Mouse (Mus musculus): ENCODE results near the gene Itgb2.

Itgb2 gene

DNA sequence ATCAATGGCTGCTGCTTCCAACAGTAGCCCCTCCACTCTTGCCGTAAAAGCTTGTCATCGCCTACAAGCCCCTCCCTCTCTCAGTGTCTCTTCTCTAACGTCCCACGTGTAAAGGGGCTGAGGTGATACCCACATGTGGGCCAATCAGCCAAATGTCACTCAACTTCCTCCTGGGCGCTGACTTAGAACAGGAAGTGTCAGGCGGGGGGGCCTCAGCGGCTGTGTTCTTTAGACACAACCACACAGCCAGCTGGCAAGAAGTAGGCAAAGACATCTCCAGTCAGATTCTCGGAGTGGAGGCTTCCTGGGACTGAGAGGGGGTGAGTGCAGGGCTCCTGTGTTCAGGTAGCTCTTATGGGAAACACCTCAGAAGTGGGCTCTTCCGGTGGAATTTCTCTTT is at the start of gene Itgb2:
Gene Itgb2, plus strand, starts transcription at position 113 of the 400 bp plus-strand sequence.
- DNase-seq, result no peak

DNA sequence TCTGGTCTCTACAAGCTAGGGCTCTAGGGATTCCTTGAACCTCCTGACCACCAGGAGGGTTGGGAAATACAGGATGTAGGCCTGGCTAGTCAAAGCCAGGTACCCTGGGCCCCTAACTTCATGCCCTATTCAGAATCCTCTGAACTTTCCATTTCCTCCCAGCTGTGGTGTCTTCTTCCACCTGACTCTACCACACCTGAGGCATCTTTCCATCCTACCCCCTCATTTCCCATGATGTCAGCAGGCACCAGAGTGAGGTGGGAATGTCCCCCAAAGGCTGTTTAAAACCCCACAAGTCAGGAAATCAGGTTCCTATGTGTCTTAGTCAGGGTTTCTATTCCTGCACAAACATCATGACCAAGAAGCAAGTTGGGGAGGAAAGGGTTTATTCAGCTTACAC is 48.2 kb upstream of the Itgb2 start:
- DNase-seq, result no peak

DNA sequence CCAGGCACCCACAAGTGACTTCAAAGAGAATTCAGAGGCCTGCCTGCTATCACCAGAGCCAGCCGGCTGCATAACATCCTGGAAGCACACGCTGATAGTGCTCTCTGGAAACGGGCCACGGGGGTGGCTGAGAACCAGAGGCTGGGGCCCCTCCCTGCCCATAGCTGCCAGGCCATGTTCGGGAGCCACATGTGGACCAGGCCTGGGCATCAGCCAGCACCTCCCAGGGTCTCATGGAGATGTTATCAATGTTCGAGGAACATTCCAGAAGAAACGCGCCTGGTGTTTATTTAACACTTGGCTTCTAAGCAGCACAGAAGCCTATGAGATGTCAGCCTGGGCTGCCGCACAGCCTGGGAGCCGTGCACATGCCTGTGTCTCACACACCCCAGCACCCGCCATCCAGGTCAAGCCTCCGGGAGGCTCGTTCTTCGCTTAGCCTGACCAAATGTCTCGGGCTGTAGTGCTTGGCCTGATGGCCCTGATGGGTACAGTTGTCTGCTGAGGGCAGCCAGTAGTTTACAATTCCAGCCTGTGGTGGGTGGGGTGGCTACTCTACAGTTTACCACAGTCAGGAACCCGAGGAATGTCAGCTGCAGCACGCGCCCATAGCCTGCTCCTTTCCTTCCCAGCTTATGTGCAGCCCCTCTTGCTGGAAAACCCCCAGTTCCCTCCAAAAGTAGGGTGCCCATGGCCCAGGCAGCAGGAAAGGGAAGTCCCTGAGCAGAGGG is 45.7 kb upstream of the Itgb2 start:
- DNase-seq, result no peak

DNA sequence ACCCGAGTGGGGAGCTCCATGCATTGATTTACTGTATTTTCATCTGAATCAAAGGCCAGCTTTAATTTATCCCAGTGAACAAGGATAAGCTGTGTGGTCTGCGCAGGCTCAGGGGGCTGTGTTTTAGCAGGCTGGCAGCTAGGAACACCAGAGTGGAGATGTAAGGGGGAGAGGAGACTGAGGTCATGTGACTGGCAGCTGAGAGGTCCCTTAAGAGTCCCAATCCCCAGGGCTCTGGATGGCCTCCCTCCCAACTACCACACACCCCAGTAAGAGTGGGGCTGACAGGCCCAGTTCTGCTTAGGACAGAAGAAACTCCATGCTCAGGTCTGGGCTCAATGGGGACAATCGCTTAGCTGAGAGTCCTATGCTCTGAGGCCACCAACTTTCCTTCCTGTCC is 44.3 kb upstream of the Itgb2 start:
- no peak for DNase-seq

DNA sequence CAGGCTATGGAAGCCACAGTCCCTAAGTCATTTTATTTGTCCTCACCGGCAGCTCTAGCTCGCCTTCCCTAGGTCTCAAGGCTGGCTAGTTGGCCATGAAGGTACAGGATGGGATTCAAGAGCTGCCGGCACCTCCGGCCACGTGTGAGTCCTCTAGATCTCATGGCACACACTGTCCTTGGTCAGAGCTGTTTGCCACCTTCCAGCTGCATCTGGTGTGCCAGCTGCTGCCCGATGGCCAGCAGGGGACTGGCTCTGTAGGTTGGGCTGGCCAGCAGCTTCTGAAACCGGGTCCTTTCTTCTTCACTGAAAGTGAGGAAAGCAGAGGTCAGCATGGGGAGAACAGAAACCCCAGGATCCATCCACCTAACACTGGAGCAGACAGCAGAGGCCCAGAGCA is 41.9 kb upstream of the Itgb2 start:
- no peak for DNase-seq

DNA sequence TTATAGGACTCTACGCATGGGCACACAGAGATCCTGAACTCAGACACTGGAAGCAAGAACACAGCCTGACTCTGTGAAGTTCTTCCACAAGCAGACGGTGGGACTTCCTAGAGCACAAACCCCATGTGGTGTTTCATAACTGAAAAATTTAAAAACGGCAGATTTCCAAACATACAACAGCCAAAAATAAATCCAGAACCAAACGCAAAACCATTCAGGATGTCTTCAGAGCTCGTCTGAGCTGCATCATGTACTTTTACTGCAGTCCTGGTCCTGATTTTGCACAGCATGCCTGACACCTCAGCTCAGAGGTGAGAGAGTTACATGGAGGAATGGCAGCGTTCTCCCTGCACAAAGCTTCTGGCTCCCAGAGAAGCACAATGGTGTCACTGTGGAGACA is 38.5 kb upstream of the Itgb2 start:
- DNase-seq, result no peak

DNA sequence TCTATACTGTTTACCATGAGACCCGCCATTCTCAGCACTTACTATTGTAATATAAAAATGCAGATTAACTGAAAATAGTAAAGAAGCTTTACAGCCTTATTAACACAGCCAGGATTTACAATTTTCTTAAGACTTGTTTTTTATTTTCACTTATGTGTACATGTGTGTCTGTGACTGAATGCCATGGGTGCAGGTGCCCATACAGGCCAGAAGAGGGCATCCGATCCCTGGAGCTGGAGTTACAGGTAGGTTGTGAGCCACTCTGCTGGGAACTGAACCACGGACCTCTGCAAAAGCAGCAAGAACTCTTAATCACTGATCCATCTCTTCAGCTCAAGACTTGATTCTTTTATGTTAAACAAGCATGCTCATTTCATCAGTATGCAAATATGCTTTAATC is 37.2 kb upstream of the Itgb2 start:
- DNase-seq, result no peak

DNA sequence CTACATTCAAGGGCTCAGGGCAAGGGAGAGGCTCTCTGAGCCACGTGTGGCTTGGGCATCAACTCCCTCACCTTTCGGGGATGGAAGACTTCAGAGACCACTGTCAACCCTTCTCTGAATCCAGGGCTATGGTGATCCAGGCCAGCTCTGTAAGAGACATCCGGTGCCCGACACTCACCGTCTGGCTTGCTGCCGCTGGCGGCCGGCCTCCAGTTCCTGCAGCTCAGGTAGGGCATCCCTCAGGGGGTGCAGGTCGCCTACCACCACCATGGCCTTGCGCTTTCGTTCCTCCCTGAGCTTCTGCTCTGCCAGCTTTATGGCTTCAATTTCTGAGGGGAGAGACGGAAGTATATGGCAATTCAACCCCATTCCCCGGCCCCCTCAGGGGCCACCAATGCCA is 32.9 kb upstream of the Itgb2 start:
- no peak for DNase-seq

DNA sequence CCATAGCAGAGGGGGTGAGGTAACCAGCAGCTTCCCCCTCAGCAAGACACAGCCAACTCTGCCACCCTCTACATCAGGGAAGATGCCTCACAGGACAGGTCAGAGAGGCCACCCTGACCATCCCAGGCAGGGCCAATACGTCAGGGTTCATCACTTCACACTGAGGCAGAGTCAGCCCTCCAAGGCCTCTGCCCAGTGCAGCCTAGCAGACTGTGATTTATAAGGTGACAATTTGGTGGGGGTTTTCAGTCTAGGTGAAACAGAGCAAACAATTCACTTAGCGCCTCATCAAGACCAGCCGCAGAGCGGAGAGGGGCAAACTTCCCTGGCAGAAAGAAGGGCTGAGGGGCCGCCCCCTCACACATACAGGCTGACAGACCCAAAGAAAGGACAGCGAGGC is 31.8 kb upstream of the Itgb2 start:
- no peak for DNase-seq

DNA sequence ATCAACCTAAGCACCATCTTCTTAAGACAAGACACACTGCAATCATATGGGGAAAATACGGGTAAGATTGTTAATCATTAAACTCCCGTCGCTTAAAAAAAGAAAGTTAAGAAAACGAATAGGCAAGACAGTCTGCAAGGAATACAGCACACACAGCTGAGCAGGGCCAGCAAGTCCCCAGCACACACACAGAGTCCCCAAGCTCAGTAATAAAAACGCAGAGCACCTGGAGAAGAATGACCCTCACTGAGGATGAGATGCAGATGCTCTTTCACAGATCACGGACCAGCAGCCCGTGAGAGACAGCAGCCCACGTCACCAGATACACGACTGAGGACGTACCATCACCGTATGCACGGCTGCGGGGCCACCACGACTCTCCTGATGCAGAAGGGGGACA is 29.4 kb upstream of the Itgb2 start:
- DNase-seq, result no peak

DNA sequence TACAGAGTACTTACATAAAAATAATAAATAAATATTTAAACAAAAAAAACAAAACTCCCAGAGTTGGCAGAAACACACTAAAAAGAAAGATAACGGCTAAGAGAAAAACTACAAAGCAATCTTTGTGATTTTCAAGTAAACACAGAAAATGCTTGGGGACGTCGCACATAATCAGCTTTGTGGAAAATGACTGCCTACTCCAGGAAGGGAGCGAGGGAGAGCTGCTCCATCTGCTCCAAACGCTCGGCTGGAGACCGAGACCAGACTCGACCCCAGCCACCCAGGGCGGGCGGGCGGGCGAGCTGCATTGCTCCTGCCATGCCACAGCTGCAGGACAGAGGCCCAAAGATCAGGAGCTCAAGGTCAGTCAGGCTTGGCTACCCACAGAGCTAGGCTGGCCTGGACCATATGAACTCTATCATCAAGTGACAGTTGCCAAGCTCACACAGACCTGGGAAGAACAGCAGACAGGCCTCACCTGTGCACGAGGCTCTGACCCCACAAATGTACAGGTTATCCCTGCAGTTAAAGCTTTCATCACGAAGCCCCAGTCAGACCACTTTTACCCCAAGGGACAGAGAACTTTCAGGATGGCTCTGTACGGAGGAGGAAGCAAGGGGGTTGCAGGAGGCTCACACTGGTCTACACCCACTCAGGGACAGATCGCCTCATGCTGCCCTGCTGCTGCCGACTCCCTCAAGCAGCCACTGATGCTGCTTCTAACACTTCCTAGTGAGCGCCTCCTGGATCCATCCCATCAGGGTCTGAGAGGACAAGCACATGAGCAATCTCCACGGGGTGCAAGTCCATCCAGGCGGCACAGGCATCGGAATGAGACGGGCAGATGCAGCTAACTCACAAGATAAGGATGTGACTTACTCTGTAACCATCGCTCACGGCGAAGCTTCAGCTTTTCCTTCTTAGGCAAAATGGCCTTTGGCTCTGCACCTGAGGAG is 26.8 kb upstream of the Itgb2 start:
- DNase-seq, result peak; percentile 45

DNA sequence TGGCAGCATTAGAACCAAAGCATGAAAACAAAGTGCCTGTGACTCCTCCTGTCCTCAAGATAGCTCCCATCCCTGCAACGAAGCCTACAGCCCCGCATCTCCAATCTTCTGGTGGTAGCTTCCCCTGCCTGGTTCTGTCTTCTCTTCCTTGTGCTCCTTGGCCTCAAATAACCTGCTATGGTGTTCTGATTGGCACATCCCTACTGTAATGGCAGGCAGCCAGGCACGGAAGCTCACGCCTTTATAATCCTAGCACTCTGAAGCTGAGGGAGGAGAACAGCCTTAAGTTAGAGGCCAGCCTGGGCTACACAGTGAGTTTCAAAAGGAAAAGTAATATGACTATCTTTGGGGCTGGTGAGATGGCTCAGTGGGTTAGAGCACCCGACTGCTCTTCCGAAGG is 25.9 kb upstream of the Itgb2 start:
- DNase-seq, result no peak

DNA sequence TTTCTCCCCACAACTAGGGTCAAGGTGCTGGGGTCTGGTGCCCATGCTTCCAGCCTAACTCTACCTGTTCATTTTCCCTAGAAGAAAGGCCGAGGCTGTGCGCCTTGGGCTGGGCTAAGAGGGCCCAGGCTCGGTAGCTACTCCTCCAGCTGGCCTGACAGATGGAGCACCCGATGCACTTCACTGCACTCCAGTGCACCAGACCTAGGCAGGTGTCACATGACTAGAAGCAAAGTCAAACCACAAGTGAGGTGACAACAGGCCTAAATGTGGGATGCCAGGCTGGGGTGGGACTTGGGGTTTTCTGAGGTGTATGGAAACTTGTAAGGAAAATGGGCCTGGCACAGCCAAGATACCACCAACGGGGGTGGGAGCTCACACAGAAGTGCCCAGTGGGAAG is 23.5 kb upstream of the Itgb2 start:
- DNase-seq, result peak; percentile 80

DNA sequence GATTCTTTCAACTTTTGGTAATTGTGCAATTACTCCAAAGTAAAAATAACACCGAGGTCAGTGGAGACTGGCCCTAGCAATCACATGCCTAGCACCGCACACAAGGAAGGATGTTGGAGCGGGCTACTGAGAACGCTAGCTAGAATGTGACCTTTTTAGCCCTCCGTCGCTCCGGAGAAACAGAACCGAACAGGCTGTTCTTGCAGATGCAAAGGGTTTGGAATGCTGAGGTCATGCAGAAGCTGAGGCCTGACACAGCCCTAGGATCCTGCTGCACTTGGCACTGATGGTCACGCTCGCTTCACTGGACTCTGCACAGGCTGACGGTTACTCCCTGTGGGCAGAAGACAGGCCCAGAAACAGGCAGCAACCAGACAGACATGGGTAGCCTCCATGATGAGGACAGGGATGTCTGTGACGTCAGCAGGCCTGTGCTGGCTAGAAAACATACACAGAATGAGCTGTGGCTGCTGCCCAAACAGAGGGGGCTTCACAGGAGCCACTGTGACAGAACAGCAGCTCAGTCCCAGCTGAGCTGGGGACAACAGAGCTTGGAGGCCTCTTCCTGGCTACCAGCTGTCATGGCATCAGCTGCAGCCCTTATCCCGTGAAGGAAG is 23.0 kb upstream of the Itgb2 start:
- DNase-seq, result no peak

DNA sequence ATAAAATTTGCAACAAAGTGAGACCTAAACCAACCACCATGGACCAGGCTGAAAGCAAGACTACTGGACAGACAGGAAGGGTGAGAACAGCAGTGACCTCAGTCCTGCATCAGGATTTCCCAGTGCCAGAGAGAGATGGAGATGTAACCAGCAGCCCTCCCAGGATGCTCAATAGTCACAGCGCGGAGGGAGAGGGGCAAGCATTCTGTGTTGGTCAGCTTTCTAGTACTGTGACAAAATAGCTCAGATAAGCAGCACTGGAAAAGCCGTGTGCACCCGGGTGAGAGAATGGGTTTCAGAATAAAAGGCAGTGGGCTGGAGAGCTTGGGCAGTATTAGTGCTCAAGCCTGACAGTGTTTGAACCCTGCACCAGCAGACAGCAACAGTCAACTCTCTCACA is 22.3 kb upstream of the Itgb2 start:
- DNase-seq, result no peak

DNA sequence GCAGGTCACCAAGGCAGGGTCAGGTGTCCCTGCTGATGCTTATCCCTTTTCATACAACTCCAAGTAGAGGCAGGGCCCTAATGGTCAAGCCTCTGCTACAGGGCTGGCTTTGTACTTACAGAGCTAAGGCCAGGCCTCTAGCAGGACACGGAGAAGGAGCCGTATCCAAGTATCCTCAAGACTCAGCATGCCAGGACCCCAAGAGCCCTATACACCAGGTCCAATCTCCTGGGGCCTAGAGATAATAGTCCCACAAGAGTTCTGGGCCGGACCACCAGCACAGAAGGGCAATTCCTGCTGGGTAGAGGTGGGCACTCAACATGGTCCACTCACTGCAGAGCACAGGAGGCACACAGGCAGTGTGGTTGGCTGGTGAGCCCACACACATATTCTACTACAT is 21.3 kb upstream of the Itgb2 start:
- DNase-seq, result no peak

DNA sequence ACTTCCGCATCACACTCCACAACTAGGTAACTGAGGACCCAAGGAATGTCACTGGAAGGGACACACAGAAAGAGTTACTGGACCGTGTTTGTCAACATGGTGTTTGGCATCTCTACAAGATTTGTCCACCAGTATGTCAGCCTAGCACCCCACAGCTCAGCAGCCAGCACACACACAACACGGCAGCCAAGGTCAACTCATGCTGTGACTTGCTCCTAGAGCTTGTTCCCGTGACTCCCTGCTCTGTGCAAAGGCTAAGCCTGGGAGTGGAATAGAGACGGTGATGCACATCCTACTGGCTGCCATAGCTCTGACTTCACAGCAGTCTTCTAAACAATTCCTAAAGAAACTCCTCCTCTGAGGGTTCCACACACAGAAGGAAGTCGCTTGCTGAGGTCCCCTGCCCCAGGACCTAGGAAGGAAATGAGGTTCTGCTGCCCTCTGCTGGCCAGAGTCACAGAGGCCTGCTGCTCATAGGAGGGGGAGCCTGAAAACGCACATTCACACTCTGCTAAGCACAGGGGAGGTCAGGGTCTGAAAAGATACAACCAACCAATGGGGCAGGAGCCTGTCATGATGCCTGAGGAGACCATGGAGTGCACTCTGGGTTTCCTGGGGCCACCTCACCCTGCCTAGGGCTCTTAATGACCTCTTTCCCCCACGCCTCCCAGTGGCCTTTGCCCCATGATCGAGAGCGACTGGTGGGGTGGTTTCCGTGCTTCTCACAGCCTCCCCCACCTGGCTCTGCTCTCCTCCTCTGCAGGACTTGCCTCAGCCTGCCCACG is 20.5 kb upstream of the Itgb2 start:
- peak; percentile 89 for DNase-seq

DNA sequence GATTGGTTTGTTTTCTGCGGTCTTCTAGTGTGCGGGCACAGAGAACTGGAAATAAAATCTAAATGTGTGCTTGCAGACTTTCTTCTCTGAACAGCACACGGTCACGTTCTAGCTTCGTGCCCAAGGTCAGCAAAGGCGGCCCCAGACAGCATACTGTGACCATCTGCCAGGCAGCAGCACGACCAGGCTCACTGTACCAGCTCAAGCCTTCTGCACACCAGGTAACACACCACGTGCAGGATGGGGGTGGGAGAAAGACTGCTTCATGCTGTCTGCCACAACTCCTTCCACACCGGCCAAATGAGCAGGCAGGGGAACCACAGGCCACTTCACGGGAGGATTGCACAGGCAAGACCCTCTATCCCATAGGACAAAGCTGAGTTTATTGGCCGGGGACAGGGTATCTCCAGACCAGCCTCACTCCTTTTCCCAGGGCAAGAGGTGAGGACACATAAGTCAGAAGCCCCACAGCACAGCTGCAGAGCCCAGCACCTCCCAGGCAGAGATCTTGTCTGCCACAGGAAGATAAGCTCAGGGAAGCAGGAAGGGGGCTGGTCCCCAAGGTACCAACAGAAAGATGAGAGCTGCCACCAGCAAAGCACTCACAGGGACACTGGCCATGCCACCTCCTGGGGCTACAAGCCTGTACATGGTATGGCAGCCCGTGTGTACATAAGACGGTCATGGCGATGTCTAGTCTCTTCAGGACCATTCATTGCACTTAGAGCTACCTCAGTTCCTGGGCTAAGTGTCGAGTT is 19.6 kb upstream of the Itgb2 start:
- DNase-seq, result peak; percentile 72

DNA sequence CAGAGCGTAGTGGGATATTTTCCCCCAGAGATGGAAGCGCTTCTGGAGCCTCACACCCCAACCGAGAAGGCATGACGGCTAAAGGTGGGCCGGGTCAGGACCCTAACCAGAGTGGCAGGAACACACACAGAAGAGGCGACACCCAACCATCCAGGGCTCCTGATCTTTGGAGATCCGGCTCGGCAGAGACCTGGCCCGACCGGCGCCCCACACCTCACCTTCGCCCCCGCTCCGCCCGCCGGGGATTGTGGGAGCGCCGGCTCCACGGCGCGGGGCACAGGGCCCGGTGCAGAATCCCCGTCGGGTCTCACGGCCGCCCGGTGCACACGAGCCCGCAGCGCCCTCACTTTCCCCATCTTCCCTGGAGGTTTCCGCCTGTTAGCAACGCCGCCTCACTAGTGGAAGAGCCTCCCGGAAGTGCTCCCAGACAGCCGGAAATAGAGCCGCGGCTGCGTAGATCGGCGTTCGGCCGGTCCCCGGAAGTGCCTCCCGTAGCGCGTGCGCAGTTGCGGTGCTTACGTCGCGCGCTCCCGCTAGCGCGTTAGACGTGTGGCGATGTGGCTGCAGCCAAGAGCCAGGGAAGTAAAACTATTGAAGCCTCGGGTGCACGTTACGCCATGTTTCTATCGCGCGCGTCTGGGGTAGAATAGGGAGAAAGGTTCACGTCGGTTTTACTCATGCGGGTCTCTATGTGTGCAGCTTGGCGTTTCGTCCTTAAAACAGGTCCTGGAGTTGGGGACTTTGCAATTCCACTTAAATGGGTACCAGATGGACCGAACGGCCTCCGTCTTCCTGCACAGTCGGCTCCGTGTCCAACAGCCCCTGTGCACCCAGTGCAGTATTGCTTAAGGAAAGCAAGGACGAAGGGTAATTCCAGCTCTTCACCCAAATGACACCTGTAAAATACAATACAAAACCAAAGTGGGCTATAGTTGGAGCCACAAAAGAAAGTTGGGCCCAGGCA is 14.4 kb upstream of the Itgb2 start, which contains the start of gene Fam207a:
Gene Fam207a, minus strand, starts transcription at position 401 of the 964 bp plus-strand sequence.
- peak; percentile 91 for DNase-seq

DNA sequence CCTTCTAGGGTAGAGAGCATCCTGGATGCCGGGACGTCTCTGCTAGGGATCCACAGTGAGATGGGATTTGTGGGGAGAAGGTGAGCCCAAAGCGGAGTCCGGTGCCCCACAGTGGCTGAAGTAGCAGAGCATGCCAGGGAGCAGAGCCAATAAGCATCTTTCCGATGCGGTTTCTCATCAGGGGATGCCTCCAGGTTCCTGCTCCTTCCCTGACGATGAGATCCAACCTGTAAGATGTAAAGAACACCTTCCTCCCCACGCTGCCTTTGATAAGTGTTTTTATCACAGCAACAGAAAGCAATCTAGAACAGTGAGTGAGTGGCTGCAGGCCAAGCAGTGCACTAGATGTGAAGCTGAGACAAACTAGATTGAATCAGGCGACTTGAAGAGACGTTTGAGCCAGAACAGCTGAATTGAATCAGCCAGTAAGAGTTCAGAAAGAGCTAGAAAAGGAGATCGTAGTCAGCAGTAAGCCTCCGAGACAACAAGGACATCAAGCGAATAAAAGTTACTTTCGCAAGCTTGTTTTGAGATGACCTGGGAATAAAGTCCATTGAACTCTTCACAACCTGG is 13.6 kb upstream of the Itgb2 start:
- DNase-seq, result no peak
